Mouse (Mus musculus) olfactory bulb, adult 2 months (tissue): ENCODE results near the gene Kcne2. TPM values are rescaled to one million over a fixed set of nuclear protein-coding genes. Genes with fewer than 3 reads are reported as not detected.
A peak's percentile ranks its signal among the peaks of the same experiment; 100 is the strongest.

Source experiments
- H3K27ac ChIP-seq: fragments of 200-500 bp; 2 replicates; pipeline ENCODE4 v1.5.1; 2012; ENCODE audit warnings: low read depth, low read length; ENCODE audit not compliant: insufficient read depth
- H3K4me1 ChIP-seq: fragments of 200-500 bp; 2 replicates; pipeline ENCODE4 v1.6.1; 2012; ENCODE audit warnings: low read length; ENCODE audit not compliant: control insufficient read depth, insufficient read depth
- H3K4me3 ChIP-seq: fragments of 200-500 bp; 2 replicates; pipeline ENCODE4 v1.5.1; 2012; ENCODE audit warnings: mild to moderate bottlenecking, low read depth, low read length, moderate library complexity; ENCODE audit not compliant: insufficient read depth
- CTCF ChIP-seq: fragments of 200-500 bp; IDR thresholded peaks from 2 replicates; pipeline ENCODE4 v1.5.1; 2012; ENCODE audit warnings: low read depth, mild to moderate bottlenecking, low read length, moderate library complexity; ENCODE audit not compliant: insufficient read depth
- POLR2A ChIP-seq: fragments of 200-500 bp; IDR thresholded peaks from 2 replicates; pipeline ENCODE4 v1.6.1; 2012; ENCODE audit warnings: mild to moderate bottlenecking, low read depth, low read length, moderate library complexity; ENCODE audit not compliant: insufficient read depth
- WGBS: fragments of 180-500 bp; shearing (Covaris S2); methylation state at CpG from one replicate; pipeline ENCODE4 v1.1.7; 2018; 5-methylcytosine and 5-hydroxymethylcytosine counted together
- polyA plus RNA-seq: library from polyadenylated mRNA; stranded (reverse); fragments of >200 nt; gene quantifications from 2 replicates; pipeline ENCODE4 v1.2.4, GENCODE M21; 2012; ENCODE audit warnings: low replicate concordance; ENCODE audit not compliant: missing spikeins, insufficient read depth, insufficient read length

Kcne2 gene
- polyA plus RNA-seq, 1 experiment = not detected

DNA sequence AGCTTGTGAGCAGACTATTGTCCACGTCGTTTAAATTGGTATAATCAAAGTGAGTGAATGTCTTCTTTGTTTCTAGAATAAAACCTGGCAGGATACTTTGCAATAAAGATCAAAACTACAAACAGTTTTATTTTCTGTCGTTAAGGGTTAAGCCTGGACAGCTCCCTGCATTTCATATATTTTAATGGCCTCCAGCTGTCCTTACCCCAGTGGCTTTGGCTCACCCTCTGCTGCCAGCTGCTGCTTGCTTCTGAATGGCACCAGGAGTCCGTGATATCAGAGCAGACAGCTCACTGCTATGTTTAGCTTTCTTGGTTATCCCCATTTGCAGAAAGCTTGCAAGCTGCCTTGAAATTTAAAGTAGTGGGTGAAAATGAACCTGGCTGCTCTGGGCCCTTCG, 9.8 kb downstream of the Kcne2 start:
- peaks cover 11% of the 10 kb centered on the region for H3K4me1 ChIP-seq
- H3K27ac ChIP-seq = peak overlapping the region; percentile 37; the same call in 1 of the 2 replicates
- peak overlapping the region; percentile 72 for H3K4me3 ChIP-seq
- TF ChIP-seq POLR2A (no peak), CTCF (no peak)
- 16% methylated on average over 5 of the region's 5 CpGs for WGBS

DNA sequence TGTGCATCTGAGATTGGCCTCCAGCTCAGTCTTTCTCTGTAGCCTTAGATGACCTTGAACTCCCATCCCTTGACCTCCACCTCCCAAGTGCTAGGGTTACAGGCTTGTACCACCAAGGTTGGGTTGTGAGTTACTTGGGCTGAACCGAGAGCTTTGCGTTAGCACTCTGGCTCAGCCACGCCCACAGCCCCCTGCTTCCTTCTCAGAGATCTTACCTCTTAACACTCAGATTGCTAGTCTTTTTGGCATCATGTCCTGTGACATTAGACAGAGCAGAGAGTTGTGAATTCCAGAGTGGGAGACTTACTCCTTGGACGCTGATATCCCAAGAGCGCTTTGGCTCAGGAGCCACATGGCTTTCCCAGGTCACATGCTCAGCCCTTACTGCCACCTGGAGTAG, 10.3 kb downstream of the Kcne2 start:
- H3K4me3 ChIP-seq = peak overlapping the region; percentile 14
- H3K27ac ChIP-seq = peak overlapping the region; percentile 37; the same call in 1 of the 2 replicates
- no peak for TF ChIP-seq POLR2A
- TF ChIP-seq CTCF = no peak
- H3K4me1 ChIP-seq = peaks cover 11% of the 10 kb centered on the region
- WGBS = 53% methylated on average over 5 of the region's 5 CpGs

DNA sequence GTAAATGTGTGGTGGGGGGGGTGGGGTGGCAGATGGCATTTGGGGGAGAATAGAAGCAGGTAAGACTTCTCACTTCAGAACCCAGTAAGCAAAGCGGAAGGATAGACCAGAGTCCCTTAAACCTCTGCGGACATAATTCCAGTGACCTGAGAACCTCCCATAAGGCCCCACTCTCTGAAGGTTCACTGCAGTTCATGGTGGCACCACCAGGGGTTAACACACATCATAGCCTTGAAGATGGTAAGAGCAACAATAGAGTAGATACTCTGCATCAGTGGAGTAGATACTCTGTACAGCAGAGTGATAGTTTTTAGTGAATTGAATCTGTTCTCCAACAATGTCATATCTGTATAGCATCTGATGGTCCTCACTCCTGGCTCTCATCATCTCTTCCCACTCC, 13.3 kb downstream of the Kcne2 start:
- Histone ChIP-seq H3K27ac (no peak overlapping the region), H3K4me3 (no peak overlapping the region), H3K4me1 (peaks cover 10% of the 10 kb centered on the region)
- TF ChIP-seq POLR2A (no peak), CTCF (no peak)
- WGBS = 96% methylated on average over 2 of the region's 2 CpGs

DNA sequence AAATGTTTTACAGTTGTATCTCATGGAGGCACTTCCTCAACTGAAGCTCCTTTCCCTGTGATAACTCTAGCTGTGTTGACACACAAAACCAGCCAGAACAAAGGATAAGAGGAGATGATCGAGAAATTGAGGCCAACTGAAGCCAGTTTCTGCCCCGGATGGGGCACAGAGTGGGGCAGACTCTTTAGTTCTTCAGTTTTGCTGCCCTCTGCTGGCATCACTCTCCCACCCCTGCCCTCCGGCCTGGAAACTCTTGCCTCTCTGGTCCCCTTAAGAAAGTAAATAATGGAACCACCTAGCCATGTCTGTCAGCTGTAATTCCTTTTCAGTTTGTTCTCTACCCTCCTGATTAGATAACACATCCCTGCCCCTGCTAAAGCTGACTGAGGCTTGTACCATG, 15.8 kb downstream of the Kcne2 start:
- Histone ChIP-seq H3K27ac (no peak overlapping the region), H3K4me3 (no peak overlapping the region), H3K4me1 (no peaks in the 10 kb centered on the region)
- 69% methylated on average over 3 of the region's 3 CpGs for WGBS
- TF ChIP-seq POLR2A (no peak), CTCF (no peak)

DNA sequence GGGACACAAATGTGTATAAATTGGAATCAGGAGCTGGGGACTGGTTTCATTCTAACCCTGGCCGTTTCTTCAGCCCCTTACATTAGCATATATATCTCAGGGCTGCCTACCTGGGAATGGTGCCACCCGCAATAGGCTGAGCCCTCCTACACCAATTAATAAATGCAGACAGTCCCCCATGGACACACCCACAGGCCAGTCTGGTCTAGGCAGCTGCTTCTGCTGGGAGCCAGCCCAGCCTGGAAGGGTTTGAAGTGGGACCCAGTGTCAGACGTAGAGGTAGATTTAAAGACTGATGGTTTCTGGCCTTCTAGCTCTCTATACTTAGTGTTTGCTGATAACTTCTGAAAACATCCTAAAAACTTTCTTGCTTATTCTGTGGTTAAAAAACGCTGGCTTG, 16.9 kb downstream of the Kcne2 start:
- Histone ChIP-seq H3K4me3 (no peak overlapping the region), H3K4me1 (no peaks in the 10 kb centered on the region), H3K27ac (no peak overlapping the region)
- TF ChIP-seq POLR2A (no peak), CTCF (no peak)
- WGBS = 48% methylated on average over 4 of the region's 4 CpGs

DNA sequence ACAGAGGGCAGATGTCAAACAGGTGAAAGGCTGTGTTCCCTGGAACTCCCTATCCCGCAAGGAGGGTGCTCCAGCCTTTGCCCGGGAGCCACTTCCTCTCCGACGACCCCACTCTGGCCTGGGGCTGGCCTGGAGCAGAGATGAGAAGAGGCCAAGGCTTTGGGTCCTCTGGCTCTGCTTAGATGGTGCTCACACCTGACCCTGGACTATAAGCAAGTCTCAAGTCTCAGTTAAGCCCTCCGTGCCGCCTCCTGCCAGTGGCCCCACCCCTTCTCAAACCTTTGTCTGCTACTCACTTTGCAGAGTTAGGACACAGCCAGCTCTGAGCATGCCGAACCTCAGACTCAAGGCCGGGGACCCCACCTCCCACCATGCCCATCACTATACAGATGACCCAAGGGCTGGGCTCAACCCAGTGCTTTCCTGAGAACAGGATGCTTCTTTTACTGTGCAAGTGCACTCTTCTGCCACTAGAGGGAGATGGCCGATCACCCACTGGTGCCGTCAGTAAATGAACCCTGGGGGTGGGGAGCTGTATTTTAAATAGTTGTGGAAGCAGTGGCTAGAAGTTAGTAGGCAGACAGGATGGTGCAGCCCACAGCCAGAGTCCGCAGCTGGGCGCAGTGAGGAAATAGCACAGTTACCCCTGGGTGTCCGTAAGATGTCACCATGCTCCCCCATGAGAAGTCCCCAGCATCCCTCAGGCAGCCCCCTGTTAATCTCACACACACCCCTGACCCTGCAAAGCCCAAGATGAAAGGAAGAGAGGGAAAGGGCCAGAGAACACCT, 22.0 kb downstream of the Kcne2 start:
- 44% methylated on average over 13 of the region's 13 CpGs for WGBS
- TF ChIP-seq CTCF = peak; percentile 51; the same call in 1 of the 2 replicates
- TF ChIP-seq POLR2A = no peak
- no peak overlapping the region for H3K4me3 ChIP-seq
- H3K4me1 ChIP-seq = no peaks in the 10 kb centered on the region
- no peak overlapping the region for H3K27ac ChIP-seq

DNA sequence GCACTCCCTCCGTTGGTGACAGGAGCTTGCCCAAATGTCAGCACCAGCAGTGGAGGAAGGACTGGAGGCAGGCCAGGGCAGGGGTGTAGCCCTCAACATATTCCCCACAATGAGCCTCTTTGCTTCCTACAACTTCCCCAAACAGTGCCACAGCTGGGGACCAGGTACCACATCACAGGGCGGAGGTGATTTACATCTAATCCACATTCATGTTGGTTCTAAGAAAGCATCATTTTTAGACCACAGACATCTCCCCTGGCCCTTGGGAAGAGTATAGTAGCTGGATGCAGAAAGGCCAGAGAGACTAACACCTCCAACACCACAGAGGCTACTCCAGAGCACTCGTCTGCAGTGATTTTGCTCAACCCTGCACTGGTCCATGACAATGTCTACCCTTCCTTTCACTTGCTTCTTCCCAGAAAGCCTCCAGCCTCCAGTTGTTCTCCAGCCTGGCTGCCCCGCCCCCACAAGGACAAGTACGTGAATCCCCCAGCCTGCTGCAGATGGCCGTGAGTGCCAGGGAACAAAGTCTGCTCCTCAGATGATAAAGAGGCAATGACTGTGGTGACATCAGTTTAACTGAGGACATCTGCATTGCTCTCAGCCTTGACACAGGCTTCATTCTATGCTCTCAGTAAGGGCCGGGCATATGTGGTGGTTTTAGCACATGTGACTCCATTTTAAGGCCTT, 24.0 kb downstream of the Kcne2 start:
- TF ChIP-seq POLR2A (no peak), CTCF (no peak)
- H3K4me3 ChIP-seq = no peak overlapping the region
- H3K27ac ChIP-seq = no peak overlapping the region
- 88% methylated on average over 7 of the region's 7 CpGs for WGBS
- H3K4me1 ChIP-seq = no peaks in the 10 kb centered on the region

DNA sequence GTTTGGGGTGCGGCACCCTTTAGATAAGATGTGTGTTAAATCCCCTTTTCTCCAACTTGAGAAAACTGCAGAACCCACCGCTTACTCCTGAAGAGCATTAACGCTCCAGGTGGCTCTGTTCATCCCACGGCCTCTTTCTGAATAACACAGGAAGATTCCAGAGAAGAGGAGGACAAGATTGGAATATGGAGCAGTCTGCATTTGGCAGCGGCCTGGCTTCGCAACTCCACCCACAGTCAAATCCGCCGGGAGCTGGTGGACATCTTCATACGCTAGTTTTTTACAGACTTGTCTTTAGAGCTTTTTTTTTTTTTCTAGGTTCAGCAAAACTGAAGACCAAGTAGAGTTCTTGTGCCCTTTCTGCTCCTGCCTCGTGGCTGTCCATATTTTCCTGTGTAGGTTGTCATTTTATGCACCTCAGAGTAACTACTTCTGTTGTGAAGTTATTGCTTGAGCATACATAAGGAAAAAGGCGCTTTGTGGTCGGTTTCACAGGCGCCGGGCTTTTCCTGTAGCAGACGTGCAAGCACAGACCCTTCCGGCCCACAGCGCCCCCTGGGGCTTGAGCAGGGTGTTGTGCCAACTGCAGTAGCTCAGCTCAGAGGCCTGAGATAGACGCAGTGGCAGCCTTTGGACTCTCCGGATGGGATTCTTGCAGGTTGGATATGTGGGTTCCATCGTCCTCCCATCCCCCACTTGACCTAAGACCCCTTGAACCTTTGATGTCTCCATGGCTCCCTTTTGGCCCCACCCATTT, 27.3 kb downstream of the Kcne2 start:
- Histone ChIP-seq H3K4me1 (no peaks in the 10 kb centered on the region), H3K27ac (no peak overlapping the region), H3K4me3 (no peak overlapping the region)
- TF ChIP-seq CTCF (no peak), POLR2A (no peak)
- WGBS = 66% methylated on average over 20 of the region's 20 CpGs

DNA sequence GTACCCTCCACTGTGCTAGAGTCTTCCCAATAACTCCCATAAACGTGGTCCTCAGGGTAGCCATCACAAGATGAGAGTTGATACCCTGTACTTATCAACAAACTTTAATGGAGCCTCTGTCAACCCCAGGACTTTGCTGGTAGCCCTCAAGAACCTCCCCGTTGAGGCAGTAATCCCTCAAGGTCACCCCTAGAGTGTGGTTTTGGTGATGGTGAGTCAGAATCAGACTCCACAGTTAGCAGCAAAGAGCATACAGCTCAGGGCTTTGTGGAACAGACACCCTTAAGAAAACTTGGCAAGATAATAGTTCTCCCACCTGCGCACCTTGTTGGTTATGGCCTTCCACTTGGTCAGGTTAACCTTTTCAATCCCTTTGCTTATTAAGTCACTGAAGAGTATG, 28.2 kb downstream of the Kcne2 start:
- Histone ChIP-seq H3K4me1 (no peaks in the 10 kb centered on the region), H3K4me3 (no peak overlapping the region), H3K27ac (no peak overlapping the region)
- TF ChIP-seq POLR2A (no peak), CTCF (no peak)
- WGBS = 93% methylated on average over 3 of the region's 3 CpGs
